Mouse (Mus musculus): Measurements from ENCODE around the gene Wnk2. TPM values are rescaled to one million over a fixed set of nuclear protein-coding genes. Genes with fewer than 3 reads are reported as not detected.
"Not testable (repeated sequence)": the region's sequence is repeated elsewhere in the genome, so short reads cannot be mapped to it uniquely, and the experiment has no call there.

Wnk2 gene
- polyA plus RNA-seq, 1 experiment from 2014 or later: 19.0 TPM

DNA sequence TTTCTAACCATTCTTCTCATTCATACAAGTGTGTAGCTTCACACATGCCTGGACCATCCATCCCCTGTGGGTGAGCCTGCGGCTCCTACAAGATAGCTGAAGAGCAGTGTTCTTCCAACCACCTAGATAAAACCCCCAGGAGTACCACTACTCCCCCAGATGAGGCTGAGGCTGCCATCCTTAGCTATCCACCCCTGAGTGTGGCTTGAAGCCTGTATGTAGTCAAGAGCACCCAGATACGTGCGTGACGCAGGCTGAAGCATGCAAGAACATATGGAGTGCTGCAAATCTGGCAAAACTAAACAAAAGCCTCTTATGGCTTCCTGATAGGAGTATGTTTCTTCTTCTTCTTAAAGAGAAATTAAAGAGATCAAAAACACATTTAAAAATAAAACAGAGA is 78.4 kb downstream of the Wnk2 start:
- Histone ChIP-seq H3K36me3 (peaks cover 83% of the 10 kb centered on the region), H3K4me3 (replicated peaks) (no peak overlapping the region), H3K9me3 (replicated peaks) (no peaks in the 10 kb centered on the region), H3K27me3 (replicated peaks) (no peaks in the 10 kb centered on the region), H3K27ac (replicated peaks) (no peak overlapping the region), H3K4me1 (no peaks in the 10 kb centered on the region), H3K4me2 (no peak overlapping the region), H3K9ac (replicated peaks) (no peak overlapping the region)
- ATAC-seq (ENCODE audit: low FRiP score): no peak
- 95% methylated on average over 4 of the region's 4 CpGs for WGBS

DNA sequence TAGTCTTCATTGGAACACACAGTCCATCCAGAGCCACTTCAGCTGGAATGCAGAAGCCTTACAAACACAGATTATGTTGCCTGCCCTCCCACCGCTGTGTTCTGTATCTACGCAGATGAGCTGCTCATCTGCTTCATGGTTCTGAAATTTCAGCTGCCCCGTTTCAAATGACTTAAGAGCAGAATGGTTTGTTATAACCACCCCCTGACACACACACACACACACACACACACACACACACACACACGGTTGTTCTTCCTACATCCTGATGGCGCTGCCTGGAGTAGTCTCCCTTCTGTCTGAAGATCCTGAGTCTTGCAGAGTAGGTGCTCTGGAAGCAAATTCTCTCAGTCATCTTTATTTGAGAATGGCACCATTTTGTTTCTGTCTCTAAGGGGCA is 83.6 kb downstream of the Wnk2 start:
- H3K9ac ChIP-seq (replicated peaks): no peak overlapping the region
- no peak overlapping the region for H3K4me3 ChIP-seq (replicated peaks)
- H3K4me1 ChIP-seq: no peaks in the 10 kb centered on the region
- no peak overlapping the region for H3K4me2 ChIP-seq
- no peak for ATAC-seq (ENCODE audit: low FRiP score)
- H3K27ac ChIP-seq (replicated peaks): no peak overlapping the region
- no peaks in the 10 kb centered on the region for H3K27me3 ChIP-seq (replicated peaks)
- WGBS: 91% methylated on average over 5 of the region's 5 CpGs
- peaks cover 78% of the 10 kb centered on the region for H3K36me3 ChIP-seq
- H3K9me3 ChIP-seq (replicated peaks): no peaks in the 10 kb centered on the region

DNA sequence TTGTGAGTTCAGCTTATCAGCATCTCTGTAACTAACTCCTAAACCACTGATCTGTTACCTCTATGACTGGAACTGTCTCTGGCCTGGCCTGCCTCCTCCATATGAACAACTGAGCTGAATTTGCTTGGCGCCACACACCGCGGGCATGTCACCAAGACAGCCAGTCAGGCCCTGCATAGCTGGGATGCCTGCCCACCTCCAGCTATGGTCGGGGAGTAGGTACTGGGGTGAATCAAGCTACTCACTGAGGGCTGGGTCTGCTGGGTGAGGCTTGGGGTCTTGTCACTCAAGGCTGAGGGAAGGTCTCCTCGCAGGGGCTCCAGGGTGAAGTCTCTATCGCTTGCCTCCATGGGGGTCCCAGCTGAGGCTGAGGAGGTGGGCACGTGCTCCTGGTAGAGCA is 87.4 kb downstream of the Wnk2 start:
- Histone ChIP-seq H3K27me3 (replicated peaks) (no peaks in the 10 kb centered on the region), H3K4me3 (replicated peaks) (no peak overlapping the region), H3K36me3 (peaks cover 78% of the 10 kb centered on the region), H3K9me3 (replicated peaks) (no peaks in the 10 kb centered on the region), H3K9ac (replicated peaks) (no peak overlapping the region), H3K27ac (replicated peaks) (no peak overlapping the region), H3K4me1 (no peaks in the 10 kb centered on the region), H3K4me2 (no peak overlapping the region)
- WGBS: 92% methylated on average over 7 of the region's 7 CpGs
- no peak for ATAC-seq (ENCODE audit: low FRiP score)

DNA sequence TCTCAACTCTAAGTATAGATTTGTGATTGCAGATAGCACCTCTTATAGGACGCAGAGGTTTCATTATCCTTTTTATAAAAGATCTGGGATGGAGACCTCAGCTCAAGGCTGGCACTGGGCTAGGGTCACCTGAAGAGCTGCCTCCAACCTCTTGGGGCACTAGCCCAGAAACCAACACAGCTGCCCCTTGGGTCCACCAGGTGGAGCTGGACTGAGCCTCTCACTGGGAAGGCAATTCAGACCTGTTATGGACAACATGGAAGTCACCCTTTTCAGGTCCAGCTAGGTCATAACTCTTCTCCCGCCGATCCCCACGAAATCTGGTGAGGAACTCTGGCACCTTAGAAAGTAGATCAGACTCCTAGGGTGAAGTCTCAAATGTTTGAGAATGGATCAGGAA is 89.3 kb downstream of the Wnk2 start:
- no peak overlapping the region for H3K9ac ChIP-seq (replicated peaks)
- no peak overlapping the region for H3K4me3 ChIP-seq (replicated peaks)
- WGBS: 89% methylated on average over 4 of the region's 4 CpGs
- H3K4me2 ChIP-seq: no peak overlapping the region
- no peaks in the 10 kb centered on the region for H3K27me3 ChIP-seq (replicated peaks)
- no peak overlapping the region for H3K27ac ChIP-seq (replicated peaks)
- H3K4me1 ChIP-seq: no peaks in the 10 kb centered on the region
- H3K9me3 ChIP-seq (replicated peaks): no peaks in the 10 kb centered on the region
- H3K36me3 ChIP-seq: peaks cover 72% of the 10 kb centered on the region
- ATAC-seq (ENCODE audit: low FRiP score): no peak

DNA sequence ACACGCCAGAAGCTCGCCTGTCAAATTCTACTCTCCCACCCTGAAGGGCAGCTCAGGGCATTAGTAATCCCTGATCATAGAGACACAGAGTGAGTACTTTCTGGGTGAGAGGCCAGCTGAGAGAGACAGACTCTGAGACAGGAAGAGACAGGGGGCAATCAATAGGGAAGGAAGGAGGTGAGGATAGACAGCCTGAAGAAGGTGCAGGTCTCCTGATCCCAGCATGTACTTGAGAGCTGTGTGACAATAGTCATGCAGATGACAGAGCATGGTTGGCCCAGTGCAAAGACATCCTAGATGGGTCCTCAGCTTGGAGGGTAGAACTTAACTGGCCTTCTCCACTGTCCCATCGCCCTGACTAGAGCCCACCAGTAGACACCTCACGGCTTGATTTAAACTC is 91.5 kb downstream of the Wnk2 start:
- 99% methylated on average over 4 of the region's 4 CpGs for WGBS
- Histone ChIP-seq H3K4me3 (replicated peaks) (no peak overlapping the region), H3K4me2 (no peak overlapping the region), H3K9me3 (replicated peaks) (no peaks in the 10 kb centered on the region), H3K36me3 (peaks cover 69% of the 10 kb centered on the region), H3K27ac (replicated peaks) (no peak overlapping the region), H3K9ac (replicated peaks) (no peak overlapping the region), H3K27me3 (replicated peaks) (no peaks in the 10 kb centered on the region), H3K4me1 (no peaks in the 10 kb centered on the region)
- no peak for ATAC-seq (ENCODE audit: low FRiP score)

DNA sequence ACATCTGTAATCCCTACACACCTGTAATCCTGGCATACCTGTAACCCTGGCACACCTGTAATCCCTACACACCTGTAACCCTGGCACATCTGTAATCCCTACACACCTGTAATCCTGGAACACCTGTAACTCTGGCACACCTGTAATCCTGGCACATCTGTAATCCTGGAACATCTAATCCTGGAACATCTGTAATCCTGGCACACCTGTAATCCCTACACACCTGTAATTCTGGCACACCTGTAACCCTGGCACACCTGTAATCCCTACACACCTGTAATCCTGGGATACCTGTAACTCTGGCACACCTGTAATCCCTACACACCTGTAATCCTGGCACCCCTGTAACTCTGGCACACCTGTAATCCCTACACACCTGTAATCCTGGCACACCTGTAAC is 93.1 kb downstream of the Wnk2 start:
- H3K4me3 ChIP-seq (replicated peaks); H3K9me3 ChIP-seq (replicated peaks); H3K4me2 ChIP-seq; H3K27me3 ChIP-seq (replicated peaks); H3K27ac ChIP-seq (replicated peaks); ATAC-seq (ENCODE audit: low FRiP score); H3K9ac ChIP-seq (replicated peaks); H3K4me1 ChIP-seq: not testable (repeated sequence)
- H3K36me3 ChIP-seq: peaks cover 68% of the 10 kb centered on the region

DNA sequence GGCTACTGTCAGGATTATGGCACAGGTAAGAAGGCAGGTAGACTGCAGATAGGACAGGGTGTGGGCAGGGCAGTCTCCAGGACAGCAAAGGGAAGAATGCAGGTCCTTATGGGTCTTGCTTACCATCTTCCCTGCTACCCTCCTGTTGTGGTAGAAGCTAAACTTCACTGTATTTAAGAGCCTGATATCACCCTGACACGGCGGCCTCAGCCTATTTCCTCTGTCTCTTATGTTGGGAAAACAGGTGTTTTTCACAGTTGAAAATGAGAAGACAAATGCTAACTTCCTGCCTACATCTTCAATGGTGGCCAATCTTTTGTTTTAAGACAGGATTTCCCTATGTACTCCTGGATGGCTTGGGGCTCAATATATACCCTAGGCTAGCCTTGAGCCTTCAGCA is 94.5 kb downstream of the Wnk2 start:
- ATAC-seq (ENCODE audit: low FRiP score): no peak
- Histone ChIP-seq H3K4me1 (no peaks in the 10 kb centered on the region), H3K27me3 (replicated peaks) (no peaks in the 10 kb centered on the region), H3K4me2 (no peak overlapping the region), H3K9me3 (replicated peaks) (no peaks in the 10 kb centered on the region), H3K9ac (replicated peaks) (no peak overlapping the region), H3K36me3 (peaks cover 61% of the 10 kb centered on the region), H3K4me3 (replicated peaks) (no peak overlapping the region), H3K27ac (replicated peaks) (no peak overlapping the region)
- WGBS: 86% methylated on average over 2 of the region's 2 CpGs

DNA sequence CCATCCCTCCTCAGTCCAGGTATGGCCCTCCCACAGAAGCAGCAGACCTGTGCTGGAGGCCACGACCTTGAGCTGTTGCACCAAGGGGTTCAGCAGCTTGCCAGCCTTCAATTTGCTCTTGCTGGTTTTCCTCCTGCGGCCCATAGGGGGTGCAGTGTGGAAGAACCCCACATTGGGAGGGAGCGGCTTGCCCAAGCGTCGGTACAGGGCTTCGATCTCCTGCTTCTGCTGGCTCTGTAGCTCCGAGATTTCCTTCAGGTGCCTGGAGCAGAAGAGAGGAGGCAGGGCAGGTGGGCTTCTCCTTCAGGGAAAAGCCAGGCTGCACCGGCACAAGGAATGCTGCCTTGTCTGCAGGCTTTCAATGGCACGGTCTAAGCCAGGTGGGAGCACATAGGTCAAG is 95.3 kb downstream of the Wnk2 start:
- ATAC-seq (ENCODE audit: low FRiP score): no peak
- 46% methylated on average over 9 of the region's 9 CpGs for WGBS
- Histone ChIP-seq H3K27ac (replicated peaks) (no peak overlapping the region), H3K36me3 (peaks cover 55% of the 10 kb centered on the region), H3K4me1 (no peaks in the 10 kb centered on the region), H3K9ac (replicated peaks) (no peak overlapping the region), H3K9me3 (replicated peaks) (no peaks in the 10 kb centered on the region), H3K4me3 (replicated peaks) (no peak overlapping the region), H3K27me3 (replicated peaks) (no peaks in the 10 kb centered on the region), H3K4me2 (no peak overlapping the region)

DNA sequence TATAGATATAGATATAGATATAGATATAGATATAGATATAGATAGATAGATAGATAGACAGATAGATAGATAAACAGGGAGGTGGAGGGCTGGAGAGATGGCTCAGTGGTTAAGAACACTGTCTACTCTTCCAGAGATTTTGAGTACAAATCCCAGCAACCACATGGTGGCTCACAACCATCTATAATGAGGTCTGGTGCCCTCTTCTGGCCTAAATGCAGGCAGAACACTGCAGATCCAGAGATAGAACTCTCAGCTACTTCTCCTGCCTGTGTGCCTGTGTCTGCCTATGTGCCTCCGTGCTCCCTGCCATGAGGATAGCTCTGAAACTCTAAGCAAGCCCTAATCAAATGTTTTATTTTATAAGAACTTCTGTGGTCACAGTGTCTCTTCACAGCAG is 100.4 kb downstream of the Wnk2 start:
- Histone ChIP-seq H3K27ac (replicated peaks) (no peak overlapping the region), H3K4me3 (replicated peaks) (no peak overlapping the region), H3K9ac (replicated peaks) (no peak overlapping the region), H3K36me3 (peaks cover 54% of the 10 kb centered on the region), H3K4me1 (no peaks in the 10 kb centered on the region), H3K9me3 (replicated peaks) (no peaks in the 10 kb centered on the region), H3K27me3 (replicated peaks) (no peaks in the 10 kb centered on the region), H3K4me2 (no peak overlapping the region)
- 77% methylated on average over 1 of the region's 1 CpGs for WGBS
- ATAC-seq (ENCODE audit: low FRiP score): no peak

DNA sequence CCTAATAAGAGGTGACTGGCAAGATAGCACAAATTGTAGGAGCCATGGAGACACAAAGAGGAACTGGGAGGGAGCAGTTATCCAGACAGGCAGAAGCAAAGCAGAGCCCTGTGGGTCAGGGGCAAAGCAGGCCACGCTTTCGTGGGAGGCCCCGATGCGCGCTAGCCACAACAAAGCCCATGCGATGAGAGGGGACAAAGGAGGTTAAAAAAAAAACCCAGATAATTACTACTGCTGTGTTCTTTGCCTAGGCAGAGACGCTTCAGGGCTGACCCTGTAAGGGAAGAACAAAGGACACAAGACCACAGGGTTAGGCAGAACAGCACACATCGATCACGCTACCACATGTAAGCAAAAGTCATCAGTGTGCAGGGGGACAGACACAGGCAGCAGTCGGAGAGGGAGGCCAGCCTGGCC is 103.7 kb downstream of the Wnk2 start:
- Histone ChIP-seq H3K36me3 (peaks cover 32% of the 10 kb centered on the region), H3K27ac (replicated peaks) (no peak overlapping the region), H3K9ac (replicated peaks) (no peak overlapping the region), H3K27me3 (replicated peaks) (no peaks in the 10 kb centered on the region), H3K4me2 (no peak overlapping the region), H3K9me3 (replicated peaks) (no peaks in the 10 kb centered on the region), H3K4me3 (replicated peaks) (no peak overlapping the region), H3K4me1 (no peaks in the 10 kb centered on the region)
- no peak for ATAC-seq (ENCODE audit: low FRiP score)
- 14% methylated on average over 10 of the region's 10 CpGs for WGBS

DNA sequence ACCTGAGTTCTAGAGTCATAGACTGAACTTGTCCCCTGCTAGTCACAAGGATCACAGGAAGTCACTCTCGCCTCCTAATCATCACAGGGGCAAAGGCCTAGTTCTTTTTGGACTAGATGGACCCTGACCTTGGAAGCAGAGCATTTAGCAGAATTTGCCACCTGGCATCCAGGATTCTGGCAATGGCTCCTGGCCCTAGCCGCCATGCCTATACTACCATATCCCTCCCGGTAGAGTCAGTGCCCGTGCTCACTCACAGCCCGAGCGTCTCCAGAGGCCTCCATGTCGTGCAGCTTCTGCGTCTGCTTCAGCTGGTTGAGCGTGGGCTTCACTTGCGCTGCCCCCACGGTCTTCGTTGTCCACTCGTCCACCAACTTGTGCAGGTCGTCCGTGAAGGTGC is 105.4 kb downstream of the Wnk2 start:
- peaks cover 40% of the 10 kb centered on the region for H3K36me3 ChIP-seq
- 0 out of 2 replicates have a peak, but pooled peaks cover 10% of the 10 kb centered on the region for H3K4me1 ChIP-seq
- H3K9ac ChIP-seq (replicated peaks): no peak overlapping the region
- H3K4me2 ChIP-seq: no peak overlapping the region
- ATAC-seq (ENCODE audit: low FRiP score): no peak
- 96% methylated on average over 15 of the region's 15 CpGs for WGBS
- no peaks in the 10 kb centered on the region for H3K9me3 ChIP-seq (replicated peaks)
- H3K27me3 ChIP-seq (replicated peaks): no peaks in the 10 kb centered on the region
- H3K27ac ChIP-seq (replicated peaks): no peak overlapping the region
- no peak overlapping the region for H3K4me3 ChIP-seq (replicated peaks)

DNA sequence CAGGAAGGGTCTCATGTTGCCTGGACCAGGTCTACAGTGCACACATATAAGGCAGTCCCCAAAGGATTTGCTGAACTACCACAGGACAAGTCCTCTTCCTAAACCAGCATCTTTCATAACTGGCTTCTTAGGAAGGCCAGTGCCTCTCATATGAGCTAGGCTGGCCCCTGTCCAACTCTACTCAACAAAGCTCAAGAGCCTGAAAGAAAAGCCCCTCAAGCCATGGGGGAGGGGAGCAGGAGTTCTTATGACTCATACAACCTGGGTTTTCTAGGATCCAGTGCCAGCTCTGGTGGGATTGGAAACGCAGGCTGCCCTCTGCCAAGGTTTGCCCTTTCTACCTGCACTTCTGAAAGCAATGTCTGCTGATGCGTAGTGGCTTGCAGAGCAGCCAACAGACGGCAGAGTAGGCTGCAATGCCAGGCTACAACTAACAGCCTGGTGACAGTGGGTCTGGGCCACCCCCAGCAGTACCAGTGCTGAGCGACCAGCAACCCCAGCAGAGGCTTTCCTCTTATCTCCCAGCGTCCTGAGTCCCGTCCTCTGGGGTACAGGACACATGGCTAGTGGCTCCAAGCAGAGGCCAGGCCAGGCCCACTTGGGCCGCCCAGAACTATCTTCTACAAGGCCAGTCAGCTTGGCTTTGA is 110.8 kb downstream of the Wnk2 start:
- no peak for ATAC-seq (ENCODE audit: low FRiP score)
- H3K4me3 ChIP-seq (replicated peaks): no peak overlapping the region
- WGBS: 72% methylated on average over 7 of the region's 7 CpGs
- H3K27me3 ChIP-seq (replicated peaks): no peaks in the 10 kb centered on the region
- H3K27ac ChIP-seq (replicated peaks): peak overlapping the region; percentile 66
- H3K4me1 ChIP-seq: peaks cover 14% of the 10 kb centered on the region; the same call in 1 of the 2 replicates
- no peaks in the 10 kb centered on the region for H3K9me3 ChIP-seq (replicated peaks)
- H3K36me3 ChIP-seq: peaks cover 38% of the 10 kb centered on the region
- H3K4me2 ChIP-seq: no peak overlapping the region
- no peak overlapping the region for H3K9ac ChIP-seq (replicated peaks)

DNA sequence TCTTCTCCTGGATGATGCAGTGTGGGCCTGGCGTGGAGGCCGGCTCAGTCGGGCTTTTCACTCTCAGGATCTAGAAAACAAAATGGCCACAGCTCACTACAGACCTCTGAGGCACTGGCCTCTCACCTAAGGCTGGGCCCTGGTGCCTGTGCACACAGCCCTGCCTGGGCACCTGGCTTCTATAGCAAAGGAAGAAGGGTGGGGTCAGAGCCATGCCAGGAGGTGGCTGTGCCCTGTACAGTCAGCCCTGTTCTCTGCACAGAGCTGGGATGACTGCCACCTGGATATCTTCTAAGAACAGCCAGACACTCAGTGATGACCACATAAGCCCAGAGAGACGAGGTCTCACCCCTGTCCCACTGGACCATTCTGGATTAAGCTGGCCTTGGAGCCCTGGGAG is 111.4 kb downstream of the Wnk2 start:
- ATAC-seq (ENCODE audit: low FRiP score): no peak
- H3K4me3 ChIP-seq (replicated peaks): no peak overlapping the region
- H3K27ac ChIP-seq (replicated peaks): no peak overlapping the region
- no peaks in the 10 kb centered on the region for H3K9me3 ChIP-seq (replicated peaks)
- 94% methylated on average over 4 of the region's 4 CpGs for WGBS
- no peak overlapping the region for H3K9ac ChIP-seq (replicated peaks)
- no peak overlapping the region for H3K4me2 ChIP-seq
- H3K36me3 ChIP-seq: peaks cover 37% of the 10 kb centered on the region
- no peaks in the 10 kb centered on the region for H3K27me3 ChIP-seq (replicated peaks)
- peaks cover 14% of the 10 kb centered on the region; the same call in 1 of the 2 replicates for H3K4me1 ChIP-seq
